Mouse (Mus musculus) heart, embryonic 15.5 days (tissue): ENCODE data around the gene Gm28230. TPM values are rescaled to one million over a fixed set of nuclear protein-coding genes. Genes with fewer than 3 reads are reported as not detected.

Experiments
- ATAC-seq: fragments of 200-750 bp; cut with Nextera tagmentation; replicated peaks from 2 replicates; pipeline ENCODE4 v1.8.0; 2017; ENCODE audit warnings: low read depth, moderate TSS enrichment; ENCODE audit not compliant: insufficient number of reproducible peaks, insufficient read depth, low FRiP score
- H3K27ac ChIP-seq: fragments of 300-500 bp; sonication (generic); 2 replicates; pipeline ENCODE4 v1.5.1; 2015; ENCODE audit warnings: mild to moderate bottlenecking, inconsistent platforms
- H3K27me3 ChIP-seq: fragments of 300-500 bp; sonication (generic); 2 replicates; pipeline ENCODE4 v1.6.1; 2015; ENCODE audit warnings: inconsistent platforms
- H3K36me3 ChIP-seq: fragments of 300-500 bp; sonication (generic); 2 replicates; pipeline ENCODE4 v1.6.1; 2015; ENCODE audit warnings: mild to moderate bottlenecking, inconsistent platforms
- H3K4me1 ChIP-seq: fragments of 300-500 bp; sonication (generic); replicated peaks from 2 replicates; pipeline ENCODE4 v1.6.1; 2015; ENCODE audit warnings: inconsistent platforms
- H3K4me2 ChIP-seq: fragments of 300-500 bp; sonication (generic); 2 replicates; pipeline ENCODE4 v1.6.1; 2015; ENCODE audit warnings: inconsistent platforms, mild to moderate bottlenecking, moderate library complexity
- H3K4me3 ChIP-seq: fragments of 300-500 bp; sonication (generic); 2 replicates; pipeline ENCODE4 v1.5.1; 2015; ENCODE audit warnings: mild to moderate bottlenecking, inconsistent platforms
- H3K9ac ChIP-seq: fragments of 300-500 bp; sonication (generic); 2 replicates; pipeline ENCODE4 v1.6.1; 2015; ENCODE audit warnings: mild to moderate bottlenecking, inconsistent platforms
- H3K9me3 ChIP-seq: fragments of 300-500 bp; sonication (generic); replicated peaks from 2 replicates; pipeline ENCODE4 v1.6.1; 2016; ENCODE audit warnings: inconsistent platforms
- WGBS: fragments of 180-500 bp; shearing (Covaris S2); methylation state at CpG from one replicate; pipeline ENCODE4 v1.1.7; 2015; ENCODE audit warnings: mixed read lengths; 5-methylcytosine and 5-hydroxymethylcytosine counted together
- polyA plus RNA-seq: library from polyadenylated mRNA; unstranded; fragments of >200 nt; fragmentation: Nextera tagmentation; extraction: Ambion mirVana; gene quantifications from 2 replicates; pipeline ENCODE4 v1.2.1, GENCODE M21; 2015

Gene Gm28230
- polyA plus RNA-seq, 1 experiment from 2014 or later, result not detected

DNA sequence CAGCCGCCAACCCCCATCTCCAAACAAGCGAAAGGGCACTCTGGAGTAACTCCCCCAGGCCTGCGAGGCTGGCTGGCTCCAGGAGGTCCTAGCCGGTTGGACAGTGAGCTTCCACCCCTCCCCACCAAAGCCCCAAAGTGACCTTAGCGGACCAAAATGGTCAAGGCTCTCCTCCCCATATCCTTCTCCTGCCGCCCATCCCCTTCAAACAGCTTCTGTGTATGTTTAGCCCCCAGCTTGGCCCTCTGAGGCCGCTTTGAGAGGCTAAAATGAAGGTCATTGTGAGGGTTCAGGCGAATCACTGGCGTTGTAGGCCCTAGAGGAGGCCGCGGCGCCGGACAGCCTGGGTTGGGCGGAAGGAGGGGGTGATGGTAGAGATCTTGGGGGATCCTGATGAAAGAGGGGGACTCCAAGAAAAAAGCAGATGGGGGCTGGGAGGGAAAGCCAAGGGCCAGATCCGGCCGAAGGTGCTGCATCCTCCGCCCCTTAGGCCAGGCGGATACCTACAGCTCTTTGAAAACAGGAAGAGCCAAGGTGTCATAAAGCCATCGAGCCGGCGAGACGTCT, 25.9 kb upstream of the Gm28230 start:
- WGBS, result 7% methylated on average over 22 of the region's 22 CpGs
- Histone ChIP-seq H3K9me3 (no peaks in the 10 kb centered on the region), H3K27ac (no peak overlapping the region), H3K4me2 (no peak overlapping the region), H3K4me3 (no peak overlapping the region), H3K4me1 (peaks cover 27% of the 10 kb centered on the region), H3K36me3 (no peaks in the 10 kb centered on the region), H3K27me3 (peaks cover 99% of the 10 kb centered on the region), H3K9ac (no peak overlapping the region)
- no peak for ATAC-seq

DNA sequence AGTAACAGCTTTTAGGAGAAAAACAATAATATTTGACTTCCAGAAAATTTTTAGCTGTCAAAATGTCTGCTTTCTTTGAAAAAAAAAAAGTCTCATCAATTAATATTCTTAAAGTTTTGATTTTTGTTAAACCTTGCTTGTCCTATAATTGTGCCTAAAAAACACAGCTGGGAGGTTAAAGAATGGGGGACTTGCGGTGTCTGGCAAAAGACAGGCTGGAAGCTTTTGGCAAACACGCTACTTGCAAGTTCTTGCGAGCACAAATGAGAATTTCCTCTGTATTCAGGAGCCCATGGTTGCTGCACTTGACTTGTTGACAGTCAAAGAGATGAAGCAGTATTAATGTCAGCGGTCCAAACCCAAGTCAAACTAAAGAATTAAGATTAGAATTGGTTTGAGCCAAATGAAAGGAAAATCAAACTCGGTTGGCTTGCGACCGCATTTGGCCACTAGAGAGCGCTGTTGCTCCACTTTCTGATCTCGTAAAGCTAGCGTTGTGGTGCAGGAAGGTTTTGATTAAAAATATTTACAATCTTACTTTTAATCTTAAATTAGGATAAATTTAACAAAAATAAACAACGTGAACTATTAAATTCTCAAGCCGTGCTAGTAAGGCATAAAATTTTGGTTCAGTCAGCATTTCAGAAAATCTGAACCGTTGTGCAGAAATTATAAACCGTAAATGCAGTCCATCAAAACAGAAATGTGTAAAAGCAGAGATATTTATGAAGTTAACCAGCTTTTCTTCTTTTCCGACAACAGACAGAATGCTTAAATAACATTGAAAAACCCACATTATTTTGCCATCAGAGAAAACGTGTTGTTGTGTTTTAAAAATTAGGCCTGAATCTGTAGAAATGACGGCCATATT, 24.3 kb upstream of the Gm28230 start:
- H3K27me3 ChIP-seq, result peaks cover 98% of the 10 kb centered on the region
- H3K36me3 ChIP-seq, result no peaks in the 10 kb centered on the region
- H3K4me2 ChIP-seq, result no peak overlapping the region
- no peaks in the 10 kb centered on the region for H3K9me3 ChIP-seq
- H3K27ac ChIP-seq, result no peak overlapping the region
- peaks cover 28% of the 10 kb centered on the region for H3K4me1 ChIP-seq
- WGBS, result 14% methylated on average over 17 of the region's 17 CpGs
- no peak overlapping the region for H3K4me3 ChIP-seq
- H3K9ac ChIP-seq, result no peak overlapping the region
- no peak for ATAC-seq

- 31% methylated on average over 6 of the region's 6 CpGs for WGBS
- Histone ChIP-seq H3K4me1 (peaks cover 24% of the 10 kb centered on the region), H3K27ac (no peak overlapping the region)
Measured at GRCm38 (mm10) chr2:74702820-74703219, 23.7 kb upstream of the Gm28230 start.

GRCm38 (mm10) chr2:74703317-74703716, 23.2 kb upstream of the Gm28230 start:
- Histone ChIP-seq H3K9ac (no peak overlapping the region), H3K4me3 (no peak overlapping the region), H3K9me3 (no peaks in the 10 kb centered on the region), H3K27ac (no peak overlapping the region), H3K27me3 (peaks cover 98% of the 10 kb centered on the region), H3K4me1 (peaks cover 19% of the 10 kb centered on the region), H3K4me2 (no peak overlapping the region), H3K36me3 (no peaks in the 10 kb centered on the region)
- ATAC-seq, result no peak
- 16% methylated on average over 10 of the region's 10 CpGs for WGBS

More at GRCm38 (mm10) chr2:74702820-74703219, 23.7 kb upstream of the Gm28230 start:
- Histone ChIP-seq H3K9me3 (no peaks in the 10 kb centered on the region), H3K4me2 (no peak overlapping the region), H3K4me3 (no peak overlapping the region), H3K36me3 (no peaks in the 10 kb centered on the region), H3K9ac (no peak overlapping the region), H3K27me3 (peaks cover 98% of the 10 kb centered on the region)
- ATAC-seq, result no peak

DNA sequence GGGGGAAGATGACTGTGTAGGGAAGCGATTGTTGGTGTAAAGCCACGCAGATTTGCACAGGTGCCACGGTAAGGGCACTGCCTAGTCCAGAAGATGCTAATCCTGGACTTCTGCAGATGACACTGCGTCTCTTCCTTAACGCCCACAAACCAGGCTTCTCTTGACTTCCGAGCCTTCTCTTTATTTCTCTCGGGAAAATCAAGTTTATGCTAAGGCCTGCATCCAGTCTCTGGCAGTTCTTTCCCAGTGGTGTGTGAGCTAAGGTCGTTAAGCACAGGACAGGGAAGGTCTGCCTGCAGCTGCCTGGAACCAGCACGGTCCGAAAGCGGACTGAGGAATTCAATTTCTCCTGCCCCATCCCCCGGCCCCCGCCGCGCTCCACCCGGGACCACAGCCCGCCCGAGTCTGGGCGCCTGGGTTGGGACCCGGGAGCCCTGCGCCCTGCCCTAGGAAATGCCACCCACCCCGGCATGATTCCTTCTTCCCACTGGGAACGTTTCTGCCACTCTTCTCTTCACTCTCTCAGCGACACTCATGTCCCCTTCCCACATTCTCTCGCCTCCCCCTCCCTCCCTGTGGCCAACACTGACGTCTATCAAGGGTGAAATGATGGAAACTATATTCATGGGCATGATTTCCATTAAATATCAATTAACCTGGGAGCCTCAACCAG, 22.7 kb upstream of the Gm28230 start:
- H3K4me2 ChIP-seq, result 0 out of 2 replicates have a peak overlapping the region, but pooled peaks have one; percentile 90
- WGBS, result 6% methylated on average over 26 of the region's 26 CpGs
- peaks cover 98% of the 10 kb centered on the region for H3K27me3 ChIP-seq
- no peak for ATAC-seq
- H3K4me3 ChIP-seq, result peak overlapping the region; percentile 53; the same call in 1 of the 2 replicates
- H3K36me3 ChIP-seq, result no peaks in the 10 kb centered on the region
- H3K27ac ChIP-seq, result no peak overlapping the region
- no peaks in the 10 kb centered on the region for H3K9me3 ChIP-seq
- H3K4me1 ChIP-seq, result peaks cover 14% of the 10 kb centered on the region
- no peak overlapping the region for H3K9ac ChIP-seq

GRCm38 (mm10) chr2:74704393-74704998, 22.0 kb upstream of the Gm28230 start, which contains the start of gene Hoxd8:
Gene Hoxd8, plus strand, starts transcription at chr2:74704615.
- Histone ChIP-seq H3K4me2 (peak within 1 kb of the TSS; percentile 90), H3K4me3 (peak within 1 kb of the TSS; percentile 53), H3K9me3 (no peaks in the 10 kb centered on the region), H3K9ac (peak within 1 kb of the TSS; percentile 46), H3K27ac (no peak within 1 kb of the TSS), H3K36me3 (no peaks in the 10 kb centered on the region), H3K4me1 (peaks cover 14% of the 10 kb centered on the region), H3K27me3 (peaks cover 98% of the 10 kb centered on the region)
- no peak for ATAC-seq
- under 1% methylated on average over 40 of the region's 52 CpGs for WGBS

DNA sequence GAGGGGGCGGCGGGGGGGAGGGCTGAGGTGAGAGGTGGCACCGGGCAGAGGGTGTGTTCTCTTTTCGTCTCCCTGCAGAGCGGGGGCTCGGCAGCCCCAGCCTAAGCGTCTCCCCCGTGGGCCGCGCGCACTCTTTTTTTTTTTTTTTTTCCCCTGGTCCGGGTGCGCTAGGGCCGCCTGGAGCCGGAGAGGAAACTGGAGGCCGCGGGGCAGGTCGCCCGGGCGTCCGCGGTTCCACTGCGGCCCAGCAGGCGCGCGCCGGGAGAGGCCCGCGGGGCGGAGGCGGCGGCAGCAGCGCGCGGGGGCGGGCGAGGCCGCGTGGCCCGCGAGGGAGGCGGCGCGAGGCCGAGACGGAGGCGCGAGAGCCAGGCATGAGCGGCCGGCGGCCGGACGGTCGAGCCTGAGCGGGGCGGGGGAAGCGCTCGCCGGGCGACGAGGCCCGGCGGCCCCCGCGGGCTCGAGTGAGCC, 21.5 kb upstream of the Gm28230 start:
- under 1% methylated on average over 33 of the region's 66 CpGs for WGBS
- peak overlapping the region; percentile 53 for H3K4me3 ChIP-seq
- H3K9ac ChIP-seq, result peak overlapping the region; percentile 46
- peak; percentile 47; the same call in 1 of the 2 replicates for ATAC-seq
- no peaks in the 10 kb centered on the region for H3K36me3 ChIP-seq
- H3K4me2 ChIP-seq, result peak overlapping the region; percentile 90
- peaks cover 14% of the 10 kb centered on the region for H3K4me1 ChIP-seq
- no peak overlapping the region for H3K27ac ChIP-seq
- H3K27me3 ChIP-seq, result peaks cover 98% of the 10 kb centered on the region
- no peaks in the 10 kb centered on the region for H3K9me3 ChIP-seq

GRCm38 (mm10) chr2:74705467-74706089, 20.9 kb upstream of the Gm28230 start:
- Histone ChIP-seq H3K4me1 (peaks cover 14% of the 10 kb centered on the region), H3K36me3 (no peaks in the 10 kb centered on the region), H3K27me3 (peaks cover 98% of the 10 kb centered on the region), H3K4me2 (peak overlapping the region; percentile 90), H3K4me3 (peak overlapping the region; percentile 53), H3K9ac (peak overlapping the region; percentile 46), H3K9me3 (no peaks in the 10 kb centered on the region), H3K27ac (no peak overlapping the region)
- 0 out of 2 replicates have a peak, but pooled peaks have one; percentile 14 for ATAC-seq
- under 1% methylated on average over 70 of the region's 85 CpGs for WGBS

DNA sequence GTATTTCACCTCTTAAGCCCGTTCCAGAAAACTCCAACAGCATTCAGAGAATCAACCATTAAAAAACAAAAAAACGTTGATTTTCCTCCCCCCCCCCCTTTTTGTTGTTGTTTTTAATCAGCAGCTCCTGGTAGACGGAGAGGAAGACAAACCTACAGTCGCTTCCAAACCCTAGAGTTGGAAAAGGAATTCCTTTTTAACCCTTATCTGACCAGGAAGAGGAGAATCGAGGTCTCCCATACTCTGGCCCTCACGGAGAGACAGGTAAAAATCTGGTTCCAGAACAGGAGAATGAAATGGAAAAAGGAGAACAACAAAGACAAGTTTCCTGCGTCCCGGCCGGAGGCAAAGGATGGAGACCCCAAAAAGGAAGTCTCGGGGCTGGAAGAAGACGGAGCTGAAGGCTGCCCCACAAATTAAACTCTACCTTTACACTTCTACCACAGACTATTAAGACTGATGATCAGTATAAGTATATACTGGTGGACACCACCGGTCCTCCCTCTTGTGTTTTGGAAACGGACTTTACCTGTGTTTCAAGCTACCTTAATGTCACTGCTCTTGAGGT, 20.1 kb upstream of the Gm28230 start:
- Histone ChIP-seq H3K9me3 (no peaks in the 10 kb centered on the region), H3K4me1 (peaks cover 14% of the 10 kb centered on the region), H3K9ac (no peak overlapping the region), H3K4me3 (peak overlapping the region; percentile 53; the same call in 1 of the 2 replicates), H3K36me3 (no peaks in the 10 kb centered on the region), H3K27ac (no peak overlapping the region), H3K27me3 (peaks cover 96% of the 10 kb centered on the region), H3K4me2 (no peak overlapping the region)
- WGBS, result 3% methylated on average over 13 of the region's 13 CpGs
- ATAC-seq, result no peak

DNA sequence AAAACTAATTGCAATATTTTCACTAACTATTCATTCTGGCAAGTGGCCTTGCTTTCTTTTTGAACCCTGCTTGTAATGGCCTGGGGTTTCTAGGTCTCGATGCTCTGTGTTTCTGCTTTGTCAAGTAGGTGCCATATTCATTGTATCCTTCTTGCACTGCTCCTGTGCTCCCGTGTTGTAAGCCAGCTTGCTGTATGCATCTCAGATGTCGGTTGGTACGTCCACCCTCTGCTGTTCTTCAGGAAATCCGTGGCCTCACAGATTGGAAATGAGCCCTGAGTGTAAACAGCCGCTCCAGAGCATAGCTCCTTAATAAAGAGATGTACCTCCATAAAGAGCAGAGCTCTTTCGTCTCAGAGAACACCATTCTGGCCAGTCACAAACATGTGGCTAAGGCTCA, 18.9 kb upstream of the Gm28230 start:
- Histone ChIP-seq H3K27ac (no peak overlapping the region), H3K4me3 (no peak overlapping the region), H3K36me3 (no peaks in the 10 kb centered on the region), H3K4me1 (peaks cover 24% of the 10 kb centered on the region), H3K4me2 (no peak overlapping the region), H3K9me3 (no peaks in the 10 kb centered on the region), H3K9ac (no peak overlapping the region), H3K27me3 (peaks cover 97% of the 10 kb centered on the region)
- 16% methylated on average over 7 of the region's 7 CpGs for WGBS
- no peak for ATAC-seq
